In the genomic region with DNA sequence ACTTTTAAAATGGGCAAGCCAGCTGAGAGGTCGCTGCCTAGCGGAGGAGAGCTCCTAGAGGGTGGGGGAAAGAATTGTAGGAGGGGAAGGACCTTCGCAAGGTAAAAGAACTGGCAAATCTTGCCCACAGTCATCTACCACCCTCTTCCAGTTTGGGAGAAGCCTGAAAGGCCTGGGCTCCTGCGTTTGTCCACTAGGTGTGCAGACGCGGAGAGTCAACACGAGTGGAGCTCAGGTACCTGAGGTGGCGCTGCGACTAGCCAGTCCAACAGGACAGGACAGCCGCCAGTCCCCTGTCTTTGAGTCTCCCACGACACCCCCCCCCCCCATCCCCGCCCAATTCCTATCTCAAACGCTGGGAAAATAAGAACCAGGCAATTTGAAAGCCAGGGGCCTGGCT, we compare ENCODE assay signal across 10 mouse cellular contexts. TPM values are rescaled to one million over a fixed set of nuclear protein-coding genes. Genes with fewer than 3 reads are reported as not detected.
DNase-seq lines count a peak whose midpoint lies in the region; ATAC-seq and TF ChIP-seq lines count a peak whose summit lies in the region.
"Had no signal": no experiment of that assay in that cellular context is flagged by ENCODE, and none has a peak within 500 bp of the region (broad histone marks: within the 10 kb centered on the region; RNA-seq: fewer than 3 reads in every experiment).

No protein-coding gene starts in this region.

- 4% methylated on average over 13 of the region's 13 CpGs for WGBS in hindbrain, embryonic 11.5 days
- WGBS in lung, adult 2 months: 3% methylated on average over 13 of the region's 13 CpGs
- 6% methylated on average over 13 of the region's 13 CpGs for WGBS in stomach, embryonic 15.5 days

- 0 out of 2 replicates have a peak, but pooled peaks have one; percentile 2 for ATAC-seq in hindbrain, embryonic 11.5 days (ENCODE audit: low FRiP score)
- no peak for ATAC-seq in stomach, embryonic 15.5 days (ENCODE audit: insufficient read depth, low FRiP score, low read depth)
- ATAC-seq in erythroid progenitor cell, adult 5-6 weeks (replicated peaks; ENCODE audit: low FRiP score, poor library complexity, severe bottlenecking): no peak

- no peak overlapping the region for H3K4me3 ChIP-seq in layer of hippocampus, adult 2 months
- peak overlapping the region; percentile 88 for H3K4me3 ChIP-seq in hindbrain, embryonic 11.5 days (ENCODE audit: low read depth, low read length)
- no peak overlapping the region for H3K4me3 ChIP-seq in lung, adult 2 months (replicated peaks; ENCODE audit: extremely low read depth, low read depth, low read length)
- H3K4me3 ChIP-seq in stomach, embryonic 15.5 days (replicated peaks): no peak overlapping the region; the same call in 1 of the 2 replicates

- TF ChIP-seq POLR2A in lung, adult 2 months (IDR thresholded peaks at IDR 0.05; ENCODE audit: borderline replicate concordance, extremely low read depth, low read depth, low read length): peak; percentile 26; the same call in 1 of the 2 replicates

- H3K4me1 ChIP-seq in hindbrain, embryonic 11.5 days (replicated peaks; ENCODE audit: control insufficient read depth, insufficient read depth, low read length): peaks cover 2% of the 10 kb centered on the region; the same call in 1 of the 2 replicates
- no peaks in the 10 kb centered on the region for H3K4me1 ChIP-seq in lung, adult 2 months (ENCODE audit: control insufficient read depth, insufficient read depth, low read length)
- peaks cover 21% of the 10 kb centered on the region for H3K4me1 ChIP-seq in stomach, embryonic 15.5 days

- H3K27ac ChIP-seq in layer of hippocampus, adult 2 months: no peak overlapping the region
- no peak overlapping the region for H3K27ac ChIP-seq in hindbrain, embryonic 11.5 days (ENCODE audit: low read depth, low read length)
- H3K27ac ChIP-seq in stomach, embryonic 15.5 days: no peak overlapping the region

- TF ChIP-seq CTCF in layer of hippocampus, adult 2 months (conservative IDR thresholded peaks at IDR 0.05): peak; percentile 21; the same call in 1 of the 2 replicates
- TF ChIP-seq CTCF in lung, adult 2 months (IDR thresholded peaks at IDR 0.05; ENCODE audit: insufficient read depth, low read length): peak; percentile 24; the same call in 1 of the 2 replicates

- H3K9me3 ChIP-seq in hindbrain, embryonic 11.5 days (ENCODE audit: control insufficient read depth, low read length): no peaks in the 10 kb centered on the region
- H3K9me3 ChIP-seq in stomach, embryonic 15.5 days: no peaks in the 10 kb centered on the region

- H3K36me3 ChIP-seq in hindbrain, embryonic 11.5 days (ENCODE audit: control insufficient read depth, insufficient read depth, low read length): no peaks in the 10 kb centered on the region
- H3K36me3 ChIP-seq in stomach, embryonic 15.5 days: no peaks in the 10 kb centered on the region

- no peak for DNase-seq in layer of hippocampus, adult 2 months (ENCODE audit: low spot score in 2 of 2)
- no peak for DNase-seq in layer of hippocampus, postnatal 10 days (ENCODE audit: low spot score in 2 of 2)
- DNase-seq in hindbrain, embryonic 11.5 days (ENCODE audit: low spot score): peak; percentile 53
- no peak for DNase-seq in lung, adult 2 months
- DNase-seq in layer of hippocampus, adult 9-10 months (ENCODE audit: low spot score): no peak
- no peak for DNase-seq in urinary bladder, postnatal 14 days (ENCODE audit: low spot score)
- DNase-seq: gastrocnemius, postnatal 10 days; right cerebral cortex, postnatal 25 days had no signal

- no peak overlapping the region for H3K9ac ChIP-seq in hindbrain, embryonic 11.5 days (ENCODE audit: low read depth, low read length)
- H3K9ac ChIP-seq in stomach, embryonic 15.5 days: no peak overlapping the region

- H3K27me3 ChIP-seq in hindbrain, embryonic 11.5 days (ENCODE audit: control insufficient read depth, insufficient read depth, low read length): peaks cover 48% of the 10 kb centered on the region
- peaks cover 90% of the 10 kb centered on the region for H3K27me3 ChIP-seq in stomach, embryonic 15.5 days (replicated peaks)

- peak overlapping the region; percentile 77 for H3K4me2 ChIP-seq in hindbrain, embryonic 11.5 days (replicated peaks; ENCODE audit: low read depth, low read length)
- peak overlapping the region; percentile 82; the same call in 1 of the 2 replicates for H3K4me2 ChIP-seq in stomach, embryonic 15.5 days

RNA-seq across cellular contexts. Expression of gene Irx1, which starts 0.8 kb away (rescaled TPM):
- total RNA-seq in layer of hippocampus, adult 2 months (2021): under 1 TPM; 0.39 to 0.46 TPM
- 1 to 10 TPM; 1.0 to 1.2 TPM for total RNA-seq in layer of hippocampus, postnatal 10 days (2021)
- polyA plus RNA-seq in hindbrain, embryonic 11.5 days (2014; fragmentation: Nextera tagmentation; extraction: Ambion mirVana): 6.7 and 7.1 TPM in 2 replicates
- polyA plus RNA-seq in lung, adult 2 months (2012; rRNA removed): 122 and 300 TPM in 2 replicates
- 0.26 and 0.41 TPM in 2 replicates for polyA plus RNA-seq in stomach, embryonic 15.5 days (2015; fragmentation: Nextera tagmentation; extraction: Ambion mirVana)
- total RNA-seq in erythroid progenitor cell, adult 5-6 weeks (2015; ENCODE audit: low replicate concordance): not detected in 2 replicates
- total RNA-seq in erythroid progenitor cell, adult 5-6 weeks (2017; ENCODE audit: low replicate concordance): not detected in 2 replicates
